16 mouse cellular contexts compared by ENCODE assay signal in the genomic region with DNA sequence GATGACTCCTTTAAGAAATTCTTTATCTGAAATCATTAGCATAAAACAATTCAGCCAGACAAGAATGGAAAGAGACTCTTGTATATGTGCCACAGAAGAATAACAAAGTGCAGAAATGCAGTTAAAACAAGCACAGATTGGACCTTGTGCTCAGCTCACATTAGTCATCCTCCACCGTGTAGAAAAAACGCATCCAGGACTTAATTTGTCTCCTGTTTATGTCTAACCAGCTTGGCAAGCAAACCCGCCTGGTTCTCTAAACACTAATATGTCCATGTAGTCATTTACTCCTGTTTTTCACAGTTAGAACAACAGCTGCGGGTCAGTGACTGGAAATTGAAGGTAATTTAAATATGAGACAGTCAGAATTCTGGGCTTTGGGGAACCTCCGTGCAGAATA.
A peak's percentile ranks its signal among the peaks of the same experiment; 100 is the strongest.
DNase-seq lines count a peak whose midpoint lies in the region; ATAC-seq and TF ChIP-seq lines count a peak whose summit lies in the region.
"Had no signal": no experiment of that assay in that cellular context is flagged by ENCODE, and none has a peak within 500 bp of the region (broad histone marks: within the 10 kb centered on the region; RNA-seq: fewer than 3 reads in every experiment).

No protein-coding gene starts in this region.

- H3K4me3 ChIP-seq in hindbrain, postnatal 0 days (ENCODE audit: low read length): no peak overlapping the region
- H3K4me3 ChIP-seq in hindbrain, embryonic 13.5 days: no peak overlapping the region
- no peak overlapping the region for H3K4me3 ChIP-seq in midbrain, embryonic 13.5 days (replicated peaks)

- H3K36me3 ChIP-seq in hindbrain, postnatal 0 days (ENCODE audit: insufficient read depth, low read length): no peaks in the 10 kb centered on the region
- H3K36me3 ChIP-seq in hindbrain, embryonic 13.5 days: no peaks in the 10 kb centered on the region
- no peaks in the 10 kb centered on the region for H3K36me3 ChIP-seq in midbrain, embryonic 13.5 days

- no peak overlapping the region for H3K27ac ChIP-seq in hindbrain, postnatal 0 days
- no peak overlapping the region for H3K27ac ChIP-seq in hindbrain, embryonic 13.5 days
- no peak overlapping the region for H3K27ac ChIP-seq in midbrain, embryonic 13.5 days

- no peaks in the 10 kb centered on the region for H3K27me3 ChIP-seq in hindbrain, postnatal 0 days (ENCODE audit: insufficient read depth, low read length)
- H3K27me3 ChIP-seq in hindbrain, embryonic 13.5 days: no peaks in the 10 kb centered on the region
- H3K27me3 ChIP-seq in midbrain, embryonic 13.5 days: no peaks in the 10 kb centered on the region

- no peak overlapping the region for H3K9ac ChIP-seq in hindbrain, postnatal 0 days (replicated peaks; ENCODE audit: low read length)
- no peak overlapping the region for H3K9ac ChIP-seq in hindbrain, embryonic 13.5 days
- H3K9ac ChIP-seq in midbrain, embryonic 13.5 days (replicated peaks): no peak overlapping the region

- H3K9me3 ChIP-seq in hindbrain, postnatal 0 days (ENCODE audit: low read length): no peaks in the 10 kb centered on the region
- H3K9me3 ChIP-seq in hindbrain, embryonic 13.5 days: no peaks in the 10 kb centered on the region
- no peaks in the 10 kb centered on the region for H3K9me3 ChIP-seq in midbrain, embryonic 13.5 days

- no peak overlapping the region for H3K4me2 ChIP-seq in hindbrain, postnatal 0 days (ENCODE audit: low read depth, low read length)
- no peak overlapping the region for H3K4me2 ChIP-seq in hindbrain, embryonic 13.5 days
- H3K4me2 ChIP-seq in midbrain, embryonic 13.5 days (replicated peaks): no peak overlapping the region
- H3K4me2 ChIP-seq: heart, embryonic 11.5 days; midbrain, embryonic 11.5 days had no signal

- WGBS in hindbrain, postnatal 0 days: 54% methylated on average over 5 of the region's 5 CpGs
- WGBS in hindbrain, embryonic 13.5 days: 65% methylated on average over 5 of the region's 5 CpGs
- WGBS in midbrain, embryonic 13.5 days: 80% methylated on average over 5 of the region's 5 CpGs

- ATAC-seq in hindbrain, postnatal 0 days: no peak
- no peak for ATAC-seq in hindbrain, embryonic 13.5 days (ENCODE audit: low FRiP score)
- no peak for ATAC-seq in midbrain, embryonic 13.5 days

- H3K4me1 ChIP-seq in hindbrain, postnatal 0 days (ENCODE audit: insufficient read depth, low read length): no peaks in the 10 kb centered on the region
- H3K4me1 ChIP-seq in hindbrain, embryonic 13.5 days (replicated peaks): no peaks in the 10 kb centered on the region
- H3K4me1 ChIP-seq in midbrain, embryonic 13.5 days (replicated peaks): no peaks in the 10 kb centered on the region

- peak; percentile 10 for DNase-seq in hindbrain, postnatal 0 days (ENCODE audit: low spot score)
- DNase-seq in right cerebral cortex, adult 2 months (ENCODE audit: low spot score in 2 of 2): peak; percentile 19 to 26
- no peak for DNase-seq in right cerebral cortex, postnatal 4 days
- peak; percentile 55 for DNase-seq in kidney, postnatal 14 days
- no peak for DNase-seq in thymus, postnatal 36 days
- no peak for DNase-seq in urinary bladder, postnatal 4 days (ENCODE audit: low spot score in 2 of 2)
- DNase-seq: adrenal gland, postnatal 10 days; cerebellum, postnatal 36 days; gastrocnemius, postnatal 10 days; liver; lung, adult 2 months; lung, postnatal 4 days had no signal

- TF ChIP-seq CTCF in hindbrain, postnatal 0 days (IDR thresholded peaks at IDR 0.05; ENCODE audit: low read depth): no peak

Comparison
In these comparisons a context has a peak if more than half of its experiments do, and no peak if none do; other contexts are left out.
1. DNase-seq: peak in hindbrain, postnatal 0 days (single experiment), right cerebral cortex, adult 2 months (2 of 2) and kidney, postnatal 14 days (single experiment); none in right cerebral cortex, postnatal 4 days (single experiment), thymus, postnatal 36 days (0 of 2) and urinary bladder, postnatal 4 days (0 of 2).